Mouse (Mus musculus): Measurements from ENCODE around the gene Mpp3. TPM values are rescaled to one million over a fixed set of nuclear protein-coding genes. Genes with fewer than 3 reads are reported as not detected.

Mpp3 gene
- total RNA-seq, 2 experiments from 2014 or later = not detected

DNA sequence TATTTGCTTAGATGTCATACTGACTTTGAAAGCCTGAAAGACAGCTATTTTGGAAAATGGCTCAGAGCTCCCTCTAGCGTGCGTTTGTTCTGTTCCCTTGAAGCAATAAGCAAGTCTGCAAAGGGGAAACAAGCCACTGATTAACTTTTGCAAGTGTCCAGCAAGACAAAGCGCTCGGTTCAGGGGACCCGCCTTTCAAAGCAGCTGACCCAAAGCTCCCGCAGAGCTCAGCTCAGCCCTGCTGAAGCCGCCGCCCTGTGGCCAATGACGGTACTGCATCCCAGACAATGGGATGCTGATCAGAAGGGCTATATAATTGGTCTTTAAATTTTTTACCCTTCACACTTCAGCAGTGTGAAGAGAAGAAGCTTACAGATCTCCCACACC is 11.9 kb upstream of the Mpp3 start:
- peak; percentile 86 for ATAC-seq (replicated peaks; ENCODE audit: poor library complexity)

DNA sequence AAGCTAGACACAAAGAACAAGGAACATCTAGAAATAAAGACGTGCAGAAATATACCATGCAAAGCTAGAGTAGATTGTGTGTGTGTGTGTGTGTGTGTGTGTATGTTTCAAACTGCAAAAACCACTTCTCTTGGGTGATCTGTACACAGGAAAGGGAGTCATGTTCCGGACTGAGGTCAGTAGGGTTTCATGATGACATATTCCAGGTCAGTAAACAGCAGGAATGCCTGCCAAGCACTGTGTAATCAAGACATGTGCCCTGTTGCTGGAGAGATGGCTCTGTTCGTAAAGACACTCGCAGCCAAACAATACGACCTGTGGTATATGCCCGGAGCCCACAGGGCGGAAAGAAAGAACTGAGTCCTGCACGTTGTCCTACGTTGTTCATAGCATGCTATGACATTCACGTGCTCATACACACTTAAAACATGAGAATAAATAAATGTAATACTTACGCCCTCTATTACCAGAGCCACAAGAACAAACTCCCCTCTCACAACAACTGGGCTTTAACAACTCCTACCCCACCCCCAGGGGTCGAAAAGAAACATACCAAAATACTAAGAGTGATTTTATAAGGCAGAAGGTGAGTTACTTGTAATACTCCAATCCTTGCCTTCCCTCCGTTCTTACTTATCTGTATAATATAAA is 11.4 kb upstream of the Mpp3 start:
- ATAC-seq (replicated peaks; ENCODE audit: poor library complexity) = no peak

DNA sequence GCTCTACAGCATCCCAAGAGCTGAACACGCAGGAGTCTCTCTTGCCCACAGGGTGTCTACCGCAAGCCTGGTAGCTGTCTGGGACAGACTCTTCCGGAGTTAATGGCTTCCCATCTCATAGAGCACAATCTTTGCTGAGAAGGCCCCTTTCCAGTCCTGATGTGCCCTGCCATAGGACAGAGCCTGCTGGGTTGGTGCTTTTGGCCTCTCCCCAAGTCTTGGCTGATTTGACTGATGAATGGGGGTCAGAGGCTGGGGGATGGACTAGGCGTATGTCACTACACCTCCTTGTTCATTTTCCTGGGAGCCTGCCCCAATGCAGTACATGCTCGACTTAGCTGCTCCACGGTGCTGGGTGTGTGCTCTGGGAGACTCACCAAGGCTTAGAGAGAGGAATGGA is 9.5 kb upstream of the Mpp3 start:
- ATAC-seq (replicated peaks; ENCODE audit: poor library complexity) = no peak

DNA sequence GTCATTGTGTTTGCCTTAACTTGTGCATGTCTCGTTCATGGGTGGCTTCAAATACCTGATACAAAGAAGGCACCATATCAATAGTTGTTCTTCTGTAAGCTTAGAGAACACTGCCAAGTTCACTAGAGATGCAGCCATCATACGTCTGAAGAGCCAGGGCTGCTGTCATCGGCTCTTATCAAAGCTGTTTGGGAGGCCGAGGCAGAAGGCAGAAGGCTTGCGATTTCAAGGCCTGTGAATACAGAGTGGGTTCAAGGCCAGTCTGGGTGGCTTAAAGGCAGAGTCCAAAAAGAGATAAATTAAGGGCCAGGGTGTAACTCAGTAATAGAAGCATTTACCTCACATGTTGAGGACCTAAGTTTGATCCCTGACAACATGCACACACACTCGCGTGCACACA is 8.1 kb upstream of the Mpp3 start:
- no peak for ATAC-seq (replicated peaks; ENCODE audit: poor library complexity)

DNA sequence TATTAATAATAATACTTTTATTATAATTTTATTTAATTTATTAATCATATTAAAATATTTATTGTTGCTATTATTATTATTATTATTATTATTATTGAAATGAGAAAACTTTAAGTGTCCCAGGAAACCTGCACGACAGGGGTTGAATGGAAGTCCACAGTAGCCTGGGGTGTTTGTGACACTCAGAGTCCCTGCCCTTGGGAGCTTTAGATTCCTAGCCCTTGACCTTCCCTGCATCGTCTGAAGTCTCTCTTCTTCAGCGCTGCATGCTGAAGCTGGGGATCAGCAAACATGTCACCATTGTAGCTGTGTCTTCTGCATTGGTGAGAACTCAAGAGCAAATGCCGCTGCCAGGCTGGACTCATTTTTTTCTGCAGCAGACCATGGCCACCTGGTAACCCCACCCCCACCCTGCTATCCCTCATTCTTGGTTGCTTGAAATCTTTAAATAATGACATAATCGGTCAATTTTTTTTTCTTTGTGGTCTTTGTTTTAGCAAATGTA is 7.2 kb upstream of the Mpp3 start:
- ATAC-seq (replicated peaks; ENCODE audit: poor library complexity) = no peak

DNA sequence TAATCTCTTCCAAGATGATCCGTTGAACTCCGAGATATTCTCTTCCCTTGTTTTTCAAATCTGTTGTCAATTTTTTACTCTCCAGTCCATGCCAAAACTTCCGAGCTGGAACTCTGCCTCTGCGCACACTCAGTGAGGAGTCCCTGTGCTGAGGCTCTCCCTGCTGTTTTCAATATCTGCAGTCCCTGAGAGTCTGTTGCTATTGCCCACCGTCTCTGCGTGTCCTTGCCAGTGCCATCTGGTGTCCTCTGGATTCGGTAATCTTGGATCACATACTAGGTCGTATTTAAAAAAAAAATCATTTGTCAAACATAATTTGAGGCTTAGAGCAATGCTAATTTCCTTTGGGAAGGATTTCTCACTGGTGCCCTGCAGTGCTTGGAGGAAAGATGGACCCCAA is 6.6 kb upstream of the Mpp3 start:
- no peak for ATAC-seq (replicated peaks; ENCODE audit: poor library complexity)

DNA sequence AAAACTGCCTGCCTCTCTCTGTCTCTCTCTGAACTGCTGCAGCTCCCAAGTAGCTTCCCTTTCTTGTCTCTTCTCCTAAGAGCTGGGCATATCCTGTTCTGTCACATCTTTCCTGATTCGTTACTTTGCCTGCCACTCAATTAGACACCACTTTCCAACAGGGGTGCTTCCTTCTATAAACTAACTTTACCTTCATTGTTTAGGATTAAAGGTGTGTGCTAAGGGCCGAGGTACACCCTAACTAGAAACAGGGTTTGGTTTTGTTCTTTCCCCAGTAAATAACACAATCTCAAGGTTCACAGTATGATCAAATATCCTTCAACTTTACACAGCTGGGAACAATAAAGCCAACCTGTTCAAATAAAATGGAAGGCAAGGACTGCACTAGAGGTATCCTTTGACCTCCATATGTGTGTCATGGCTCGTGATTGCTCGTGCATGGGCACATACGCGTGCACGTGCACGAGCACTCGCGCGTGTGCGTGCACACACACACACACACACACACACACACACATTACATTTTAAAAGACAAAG is 4.9 kb upstream of the Mpp3 start:
- no peak for ATAC-seq (replicated peaks; ENCODE audit: poor library complexity)

DNA sequence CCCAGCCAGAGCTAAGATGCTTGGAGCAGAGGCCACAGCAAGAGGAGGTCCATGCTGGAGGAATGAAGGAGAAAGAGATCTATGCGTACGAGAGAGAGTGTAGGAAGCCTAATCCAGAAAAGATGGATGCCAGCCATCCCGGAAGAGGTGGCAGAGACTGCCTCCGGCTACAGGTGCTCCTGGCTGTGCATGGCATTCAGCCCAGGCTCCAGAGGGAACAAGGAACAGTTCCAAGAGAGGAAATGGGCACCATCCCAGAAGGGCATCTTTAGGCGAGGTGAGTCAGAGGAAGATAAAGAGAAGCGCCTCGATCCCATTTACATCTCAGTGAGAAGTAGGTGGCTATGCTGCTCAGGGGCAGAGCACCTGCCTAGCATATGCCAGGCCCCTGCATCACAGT is 2.9 kb upstream of the Mpp3 start:
- no peak for ATAC-seq (replicated peaks; ENCODE audit: poor library complexity)

DNA sequence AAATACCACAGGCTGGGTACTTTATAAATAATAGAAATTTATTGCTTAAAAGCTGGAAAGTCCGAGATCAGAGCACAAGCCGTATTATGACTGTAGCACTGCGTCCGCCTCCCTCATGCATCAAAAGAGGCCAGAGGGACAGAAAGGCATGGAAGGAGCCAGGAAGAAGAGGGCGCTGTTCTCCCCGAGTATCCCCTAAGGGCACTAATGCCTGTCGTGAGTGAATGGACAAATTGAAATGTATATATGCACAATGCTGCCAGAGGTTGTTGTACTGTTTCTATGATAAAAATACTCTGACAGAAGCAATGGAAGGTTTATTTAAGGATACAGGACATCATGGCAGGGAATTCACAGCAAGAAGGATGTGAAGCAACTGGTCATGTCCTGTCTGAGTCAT is 1.7 kb upstream of the Mpp3 start:
- no peak for ATAC-seq (replicated peaks; ENCODE audit: poor library complexity)

DNA sequence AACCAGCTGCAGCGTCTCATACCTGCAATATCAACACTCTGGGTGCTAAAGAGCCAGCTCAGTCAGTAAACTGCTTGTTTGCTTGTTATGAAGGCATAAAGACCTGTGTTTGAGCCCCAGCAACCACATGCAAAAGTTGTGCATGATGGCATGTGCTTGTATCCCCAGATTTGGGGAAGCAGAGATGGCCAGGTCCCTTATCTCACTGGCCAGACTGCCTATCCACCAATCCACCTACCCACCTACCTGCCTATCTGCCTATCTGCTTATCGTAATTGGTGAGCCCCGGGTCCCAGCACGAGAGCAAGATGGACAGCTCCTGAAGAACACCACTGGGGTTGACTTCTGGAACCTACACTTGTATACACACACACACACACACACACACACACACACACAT is 1.0 kb upstream of the Mpp3 start:
- no peak for ATAC-seq (replicated peaks; ENCODE audit: poor library complexity)

DNA sequence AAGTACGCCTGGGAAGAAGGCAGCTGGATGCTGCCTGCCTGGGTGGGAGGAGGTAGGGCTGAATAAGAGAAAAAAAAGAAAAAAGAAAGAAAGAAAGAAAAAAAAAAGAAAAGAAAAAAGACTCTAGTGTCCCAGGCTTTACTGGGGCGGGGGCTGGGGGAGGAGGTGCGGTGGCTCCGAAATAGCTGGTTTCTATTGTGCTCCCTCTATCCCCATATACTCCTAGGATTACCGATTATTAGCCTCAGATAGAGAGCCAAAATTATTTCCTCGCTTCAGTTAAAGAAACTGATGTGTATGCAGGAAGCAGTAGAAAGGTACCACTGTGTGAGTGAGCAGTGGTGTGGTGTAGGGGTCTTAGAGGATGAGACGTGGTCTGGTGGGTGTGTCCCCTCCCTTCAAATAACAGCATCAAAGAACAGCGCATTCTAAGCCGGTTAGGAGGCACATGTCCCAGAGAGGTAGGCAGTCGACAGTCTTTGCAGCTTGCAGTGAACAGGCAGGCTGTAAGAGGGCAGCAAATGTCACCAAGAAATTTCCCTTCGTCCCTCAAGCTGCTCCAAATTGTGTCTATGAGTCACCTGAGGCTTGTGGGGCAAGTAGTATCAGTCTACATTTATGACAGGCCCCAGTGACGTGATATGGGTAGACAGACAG is 772 bp downstream of the Mpp3 start:
- ATAC-seq (replicated peaks; ENCODE audit: poor library complexity) = no peak

DNA sequence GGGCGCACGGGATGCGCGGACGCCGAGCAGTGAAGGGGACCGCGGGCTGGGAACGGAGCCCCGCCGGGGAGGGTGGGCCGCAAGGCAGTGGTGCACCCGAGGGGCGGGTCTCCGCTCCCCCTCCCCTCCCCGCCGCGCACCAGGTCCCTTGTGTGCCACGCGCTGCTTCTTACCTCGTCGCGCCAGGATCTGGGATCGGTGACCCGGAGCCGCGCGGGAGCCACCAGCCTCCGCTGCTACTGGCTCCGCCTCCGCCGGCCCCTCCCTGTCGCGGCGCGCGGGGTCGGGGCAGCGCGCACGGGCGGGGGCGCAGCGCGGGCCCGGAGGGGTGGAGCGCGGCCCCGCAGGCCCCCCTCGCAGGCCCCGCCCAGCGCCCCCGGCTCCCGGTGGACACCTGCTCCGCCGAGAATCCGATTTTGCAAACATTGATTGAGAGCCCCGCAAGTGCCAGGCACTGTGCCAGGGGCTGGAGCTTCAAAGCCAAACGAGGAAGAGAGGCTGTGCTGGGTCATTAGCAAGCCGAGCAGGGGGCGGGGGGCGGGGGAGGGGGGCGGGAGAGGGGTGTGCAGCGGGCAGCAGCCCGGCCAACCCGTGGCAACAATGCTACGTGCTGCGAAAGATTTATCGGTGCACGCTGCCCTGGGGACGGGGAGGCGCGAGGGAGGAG is 1.4 kb downstream of the Mpp3 start:
- ATAC-seq (replicated peaks; ENCODE audit: poor library complexity) = peak; percentile 37; the same call in 1 of the 2 replicates

DNA sequence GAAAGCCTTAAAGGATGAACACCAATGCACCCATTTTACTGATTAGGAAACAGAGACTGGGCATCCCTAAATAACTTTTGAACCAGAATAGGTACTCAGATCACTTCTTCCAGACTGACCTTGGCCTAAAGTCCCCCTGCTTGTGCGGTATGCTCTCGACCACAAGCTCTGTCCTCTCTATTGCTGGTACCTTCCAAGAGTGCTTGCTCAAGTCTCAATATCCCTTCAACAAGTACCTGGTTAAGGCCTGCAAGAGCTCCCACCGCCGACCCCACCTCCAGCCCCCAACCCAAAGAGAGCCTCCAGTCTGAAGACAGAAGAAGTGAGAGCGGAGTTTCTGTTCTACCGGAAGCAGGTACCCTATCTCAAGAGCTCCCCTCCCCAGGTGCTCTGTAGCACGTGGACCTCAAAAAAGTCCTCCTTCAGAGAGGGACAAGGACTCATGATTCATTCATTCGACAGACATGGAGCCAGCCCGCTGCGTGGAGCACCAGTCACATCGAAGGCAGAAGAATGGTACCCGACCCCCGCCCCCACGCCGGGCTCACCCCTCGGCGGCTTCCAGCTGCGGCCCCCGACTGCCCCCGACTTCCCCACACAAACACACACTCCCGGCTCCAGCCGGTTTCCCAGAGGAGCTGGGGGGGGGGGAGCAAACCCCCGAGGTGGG is 2.1 kb downstream of the Mpp3 start:
- no peak for ATAC-seq (replicated peaks; ENCODE audit: poor library complexity)

DNA sequence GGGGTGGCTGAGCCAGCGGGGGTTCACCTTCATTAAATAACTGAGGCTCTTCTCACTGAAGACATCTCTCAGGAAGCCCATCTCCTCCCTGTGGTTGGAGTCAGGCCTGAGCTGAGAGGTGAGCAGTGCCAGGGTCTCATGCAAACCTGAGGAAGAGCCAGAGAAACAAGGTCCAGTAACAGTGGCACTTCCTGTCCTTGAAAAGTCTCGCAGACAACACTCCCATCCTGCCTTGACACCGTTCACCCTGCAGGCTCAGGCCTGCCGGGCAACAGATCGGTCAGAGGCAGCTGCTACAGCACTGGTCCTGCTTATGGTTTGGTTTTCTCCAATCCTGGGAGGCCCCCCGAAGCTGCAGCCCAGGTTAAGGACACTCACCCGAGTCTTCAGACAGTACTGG is 2.9 kb downstream of the Mpp3 start:
- no peak for ATAC-seq (replicated peaks; ENCODE audit: poor library complexity)

DNA sequence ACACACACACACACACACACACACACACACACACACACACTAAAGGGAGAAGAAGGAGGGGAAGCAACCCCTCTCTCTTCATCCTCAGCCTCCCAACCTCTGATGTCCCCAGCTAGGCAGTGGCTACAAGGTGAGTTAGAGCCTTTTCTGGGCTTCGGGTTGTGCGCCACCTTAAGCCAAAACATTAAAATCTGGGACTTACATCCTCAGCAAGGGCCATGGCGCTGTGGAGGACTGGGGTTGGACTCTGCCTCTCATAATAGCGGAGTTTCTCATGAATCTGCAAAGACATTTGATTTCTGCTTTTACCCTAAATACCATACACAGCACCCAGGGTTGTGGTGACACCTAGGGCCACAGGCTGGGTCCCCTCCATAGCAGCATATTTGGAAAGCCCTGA is 3.4 kb downstream of the Mpp3 start:
- no peak for ATAC-seq (replicated peaks; ENCODE audit: poor library complexity)

DNA sequence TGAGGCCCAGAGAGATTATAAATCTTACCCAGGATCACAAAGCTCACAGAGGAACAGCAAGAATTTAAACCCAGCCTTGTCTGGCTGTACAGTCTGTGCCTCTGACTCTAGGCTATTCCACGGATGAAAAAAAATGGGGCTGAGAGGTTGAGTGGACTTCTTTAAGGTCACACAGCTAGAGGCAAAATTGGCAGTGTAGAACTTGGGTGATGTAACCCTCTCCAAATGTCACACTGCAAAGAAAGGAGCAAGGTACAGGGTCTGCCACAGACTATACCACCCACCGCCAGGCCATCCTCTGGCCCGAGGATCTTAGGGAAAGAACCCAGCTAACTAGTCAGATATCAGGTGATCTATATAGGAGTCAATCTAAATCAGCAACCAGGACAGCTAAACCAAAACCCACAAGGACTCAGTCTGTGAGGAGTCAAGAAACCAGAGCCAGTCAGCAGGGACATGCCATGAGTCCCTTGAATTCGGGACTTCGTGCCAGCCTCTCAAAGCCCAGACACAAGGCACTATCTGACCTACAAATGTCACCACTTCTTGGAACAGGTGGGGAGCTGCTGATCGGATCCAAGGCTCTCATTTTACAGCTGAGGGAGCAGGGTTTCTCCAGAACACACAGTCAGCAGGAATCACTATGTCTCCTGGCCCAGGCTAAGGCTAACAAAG is 4.0 kb downstream of the Mpp3 start:
- no peak for ATAC-seq (replicated peaks; ENCODE audit: poor library complexity)

DNA sequence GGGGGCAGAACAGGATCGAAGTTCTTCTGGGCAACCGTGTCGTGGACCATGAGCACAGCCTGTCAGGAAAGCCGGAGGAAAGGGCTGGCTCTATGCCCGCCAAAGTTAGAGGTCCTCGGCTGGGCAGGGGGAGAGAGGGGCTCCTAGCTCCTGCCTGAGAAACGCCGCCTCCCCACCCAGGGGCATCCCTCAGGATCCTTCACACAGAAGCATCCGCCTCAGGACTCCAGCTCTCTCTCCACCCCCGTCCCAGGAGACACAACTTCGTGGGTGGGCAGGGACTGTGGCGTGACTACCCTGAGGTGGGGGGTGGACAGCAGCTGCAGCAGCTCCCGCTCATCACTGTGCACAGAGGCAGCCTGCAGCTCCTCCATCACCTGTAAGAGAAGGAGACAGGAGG is 4.9 kb downstream of the Mpp3 start:
- ATAC-seq (replicated peaks; ENCODE audit: poor library complexity) = no peak

DNA sequence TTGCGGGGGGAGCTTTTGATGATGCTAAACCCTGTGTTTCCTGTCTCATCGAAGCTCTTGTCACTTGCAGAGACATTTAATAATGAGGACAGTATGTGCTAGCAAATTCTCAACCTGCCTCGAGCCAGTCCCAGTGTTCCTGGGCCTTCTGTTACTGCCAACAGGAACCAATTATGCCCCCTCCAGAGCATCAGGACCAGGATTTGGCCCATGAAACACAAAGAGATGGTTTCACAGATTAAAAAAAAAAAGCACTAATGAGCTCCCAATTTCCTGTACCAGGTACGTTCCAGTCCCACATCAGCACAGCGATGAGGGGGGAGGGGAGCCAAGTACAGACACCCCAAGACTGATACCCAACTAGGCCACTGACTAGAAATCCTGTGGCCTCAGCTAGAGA is 7.1 kb downstream of the Mpp3 start:
- no peak for ATAC-seq (replicated peaks; ENCODE audit: poor library complexity)

DNA sequence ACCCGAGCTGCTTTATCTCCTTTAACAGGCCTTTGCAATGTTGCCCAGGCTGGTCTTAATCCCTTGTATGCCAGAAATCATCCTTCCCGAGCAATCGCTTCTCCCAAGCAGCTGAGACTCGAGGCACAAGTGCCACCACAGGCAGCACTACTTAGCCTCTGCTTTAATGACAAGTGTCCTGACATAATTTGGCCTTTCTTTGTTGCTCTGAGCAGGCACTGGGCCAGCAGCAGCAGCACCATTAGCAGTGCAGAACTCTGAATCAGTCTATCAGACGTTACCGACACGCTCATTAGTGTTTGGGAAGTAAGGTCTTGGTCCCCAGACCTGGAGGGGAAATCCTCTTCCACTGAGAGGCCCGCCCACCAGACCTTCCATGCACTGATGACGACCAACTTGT is 8.5 kb downstream of the Mpp3 start:
- no peak for ATAC-seq (replicated peaks; ENCODE audit: poor library complexity)

DNA sequence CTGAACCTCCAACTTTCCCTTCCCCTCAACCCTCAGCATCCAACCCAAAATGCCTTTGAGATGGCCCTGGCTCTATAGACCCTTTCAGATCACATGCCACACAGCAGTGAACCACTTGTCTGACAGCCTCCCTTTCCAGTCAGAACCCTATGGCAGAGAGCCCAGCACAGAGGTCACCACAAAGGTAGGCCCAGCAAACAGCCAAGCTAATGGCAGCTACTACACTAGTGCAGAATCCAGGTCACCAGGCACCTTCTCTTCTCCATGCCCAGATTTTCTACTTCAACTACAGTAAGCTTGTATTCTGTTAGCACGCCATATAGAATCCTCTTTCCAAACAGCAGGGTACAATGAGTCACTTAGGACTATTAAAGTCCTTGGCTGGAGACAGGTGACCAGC is 12.1 kb downstream of the Mpp3 start:
- ATAC-seq (replicated peaks; ENCODE audit: poor library complexity) = no peak

DNA sequence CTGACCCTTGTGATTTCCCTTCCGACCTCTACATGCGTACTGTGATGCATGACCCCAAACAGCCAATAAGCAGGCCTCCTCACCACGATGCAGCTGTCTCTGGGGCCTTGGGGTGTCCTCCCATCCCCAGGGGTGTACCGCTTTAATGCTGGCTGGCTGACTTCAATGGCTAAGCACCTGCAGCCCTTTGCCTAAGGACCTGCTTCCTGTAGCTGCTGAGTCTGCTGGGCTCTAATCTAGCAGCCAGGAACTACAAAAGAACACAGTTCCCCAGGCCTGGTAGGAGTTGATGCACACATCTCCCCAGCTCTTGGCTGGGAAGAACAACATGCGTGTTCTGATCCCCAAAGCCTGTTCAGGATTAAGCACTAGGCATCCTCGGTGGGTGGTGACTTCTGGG is 12.8 kb downstream of the Mpp3 start:
- ATAC-seq (replicated peaks; ENCODE audit: poor library complexity) = no peak

Measured in megakaryocyte progenitor cell, adult 5-6 weeks (primary cell).